Mouse (Mus musculus) left cerebral cortex, postnatal 4 days (tissue): Measurements from ENCODE around the gene Fas. TPM values are rescaled to one million over a fixed set of nuclear protein-coding genes. Genes with fewer than 3 reads are reported as not detected.
A peak's percentile ranks its signal among the peaks of the same experiment; 100 is the strongest.

Source experiments
- DNase-seq: peaks from one replicate; pipeline ENCODE4 v3.0.0-alpha.2; 2022
- intact Hi-C: fragments of 180-260 bp; cut with DNase I; formaldehyde crosslinking; loops from one replicate; pipeline ENCODE4 v1.15.1; 2025
- total RNA-seq, 2 experiments: library from RNA; stranded (reverse); gene quantifications; 2 replicates each; pipeline ENCODE4 v1.2.3; 2021

The Fas gene
- total RNA-seq, result 1 to 10 TPM in 1 of 2 experiments, not detected in 1; 1.2 TPM

GRCm38 (mm10) chr19:34289948-34290789 lies at the start of gene Fas:
TSS of gene Fas (plus strand) at chr19:34290666.
- peak; percentile 47 for DNase-seq
- intact Hi-C loops, result no loop called here

DNA sequence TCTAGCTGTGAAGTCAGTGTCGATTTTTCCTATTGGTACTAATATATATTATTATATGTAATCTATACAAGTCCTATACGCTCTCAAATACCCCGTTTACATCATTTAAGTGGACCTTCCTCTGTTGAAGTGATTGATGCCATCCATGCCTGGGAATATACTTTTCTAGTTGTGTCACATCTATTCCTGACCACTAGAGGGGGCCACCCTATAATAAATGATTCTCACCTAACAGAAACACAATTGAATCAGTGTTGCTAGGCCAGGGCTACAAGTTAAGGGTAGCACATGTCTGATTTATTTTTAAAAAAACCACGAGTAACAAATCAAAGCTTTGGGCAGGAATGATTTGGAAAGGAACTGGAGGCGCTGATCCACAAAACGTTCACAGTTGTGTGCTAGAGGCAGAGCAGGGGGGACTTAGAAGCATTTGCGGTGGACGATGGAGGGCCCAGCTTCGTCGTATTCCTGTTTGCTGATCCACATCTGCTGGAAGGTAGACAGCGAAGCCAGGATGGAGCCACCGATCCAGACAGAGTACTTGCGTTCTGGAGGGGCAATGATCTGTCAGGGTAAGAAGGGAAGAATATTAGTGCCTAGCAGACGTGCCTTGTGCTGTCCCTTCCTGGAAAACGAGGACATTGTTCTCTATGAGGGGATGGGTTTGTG lies 49.1 kb upstream of the Fas start:
- intact Hi-C loops, result loop anchor here (5.0 to 10.0 kb wide), 3 partner anchors 93 to 421 kb away; partner anchors contain the start of gene Ifit2
- DNase-seq, result no peak

DNA sequence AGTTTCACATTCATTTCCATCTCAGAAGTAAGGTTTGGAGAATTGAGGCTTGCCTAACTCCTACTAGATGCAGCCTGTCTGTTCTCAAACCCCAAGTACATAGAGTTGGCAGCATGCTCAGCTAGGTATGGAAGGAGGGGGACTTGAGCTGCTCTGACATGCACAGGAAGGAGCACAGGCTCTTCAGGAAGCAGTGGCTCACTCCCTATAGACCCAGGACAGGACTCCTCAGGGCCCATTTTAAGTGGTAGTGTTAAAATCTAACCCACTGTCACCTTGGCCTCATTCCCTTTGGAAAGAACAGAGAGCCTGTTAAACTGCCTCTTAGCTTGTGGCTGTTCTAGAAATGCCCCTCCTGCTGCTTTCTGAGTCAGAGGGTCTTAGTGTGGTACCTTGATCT lies 47.5 kb upstream of the Fas start:
- no peak for DNase-seq
- intact Hi-C loops, result loop anchor here (5.0 to 10.0 kb wide), 3 partner anchors 92 to 419 kb away; partner anchors contain the start of gene Ifit2

GRCm38 (mm10) chr19:34244056-34244455 lies 46.4 kb upstream of the Fas start:
- peak; percentile 24 for DNase-seq
- intact Hi-C loops, result loop anchor here (5.0 to 10.0 kb wide), 3 partner anchors 91 to 418 kb away; partner anchors contain the start of gene Ifit2

DNA sequence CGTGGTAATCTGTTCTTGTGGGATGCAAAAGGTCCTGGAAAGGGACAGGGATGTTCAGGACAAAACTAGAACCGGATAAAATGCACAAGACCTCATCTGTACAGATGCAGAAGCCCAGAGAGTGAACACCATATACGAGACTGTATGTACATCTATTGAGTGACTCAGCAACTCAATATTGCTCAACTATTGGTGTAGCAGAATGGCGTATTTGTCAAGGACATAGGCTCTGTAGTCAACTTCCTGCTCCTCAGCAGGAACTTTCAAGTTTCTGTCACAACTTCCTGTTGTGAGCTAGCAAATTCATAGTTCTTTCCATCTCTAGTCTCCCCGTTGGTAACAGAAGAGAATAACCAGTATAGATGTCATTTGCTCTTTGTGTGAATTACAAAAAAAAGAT lies 41.9 kb upstream of the Fas start:
- DNase-seq, result no peak
- intact Hi-C loops, result loop anchor here (10.0 kb wide), 2 partner anchors 86 to 306 kb away; partner anchors contain the start of gene Ifit2

GRCm38 (mm10) chr19:34250621-34251020 lies 39.8 kb upstream of the Fas start:
- DNase-seq, result no peak
- intact Hi-C loops, result no loop called here

DNA sequence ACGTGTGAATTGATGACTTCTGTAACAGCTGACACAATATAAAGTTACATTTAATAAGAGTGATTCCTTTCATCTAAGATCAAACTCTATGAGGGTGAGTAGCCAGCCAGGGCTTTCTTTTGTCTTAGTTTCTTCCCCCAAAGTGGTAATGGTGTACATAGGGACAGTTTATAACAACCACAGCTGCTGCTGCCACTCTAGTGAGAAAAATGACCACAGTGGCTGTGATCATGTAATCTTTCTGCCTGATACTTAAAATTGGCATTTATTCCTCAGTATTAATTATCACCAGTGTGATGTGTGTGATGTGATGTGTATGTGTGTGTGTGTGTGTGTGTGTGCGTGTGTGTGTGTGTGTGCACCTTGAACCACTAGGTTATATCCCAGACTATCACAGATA lies 38.6 kb upstream of the Fas start:
- intact Hi-C loops, result no loop called here
- no peak for DNase-seq

DNA sequence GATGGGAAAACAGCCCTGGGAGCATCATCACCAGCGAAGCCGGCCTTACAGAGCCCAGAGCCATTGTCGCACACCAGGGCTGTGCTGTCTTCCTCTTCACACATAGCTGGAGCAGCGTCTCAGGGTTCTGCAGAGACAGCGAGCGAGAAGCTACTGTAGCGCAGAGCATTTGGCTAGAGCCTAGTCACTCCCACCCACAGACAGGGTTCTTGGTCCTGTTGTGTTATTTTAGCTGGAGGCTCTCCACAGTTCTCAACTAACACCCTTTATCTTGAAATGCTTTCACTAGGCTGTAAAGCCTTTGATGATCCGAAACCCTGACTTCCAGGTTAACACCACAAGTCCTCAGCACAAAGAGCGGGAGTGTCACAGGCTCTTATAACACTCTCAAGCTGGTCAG lies 38.0 kb upstream of the Fas start:
- no peak for DNase-seq
- intact Hi-C loops, result no loop called here

DNA sequence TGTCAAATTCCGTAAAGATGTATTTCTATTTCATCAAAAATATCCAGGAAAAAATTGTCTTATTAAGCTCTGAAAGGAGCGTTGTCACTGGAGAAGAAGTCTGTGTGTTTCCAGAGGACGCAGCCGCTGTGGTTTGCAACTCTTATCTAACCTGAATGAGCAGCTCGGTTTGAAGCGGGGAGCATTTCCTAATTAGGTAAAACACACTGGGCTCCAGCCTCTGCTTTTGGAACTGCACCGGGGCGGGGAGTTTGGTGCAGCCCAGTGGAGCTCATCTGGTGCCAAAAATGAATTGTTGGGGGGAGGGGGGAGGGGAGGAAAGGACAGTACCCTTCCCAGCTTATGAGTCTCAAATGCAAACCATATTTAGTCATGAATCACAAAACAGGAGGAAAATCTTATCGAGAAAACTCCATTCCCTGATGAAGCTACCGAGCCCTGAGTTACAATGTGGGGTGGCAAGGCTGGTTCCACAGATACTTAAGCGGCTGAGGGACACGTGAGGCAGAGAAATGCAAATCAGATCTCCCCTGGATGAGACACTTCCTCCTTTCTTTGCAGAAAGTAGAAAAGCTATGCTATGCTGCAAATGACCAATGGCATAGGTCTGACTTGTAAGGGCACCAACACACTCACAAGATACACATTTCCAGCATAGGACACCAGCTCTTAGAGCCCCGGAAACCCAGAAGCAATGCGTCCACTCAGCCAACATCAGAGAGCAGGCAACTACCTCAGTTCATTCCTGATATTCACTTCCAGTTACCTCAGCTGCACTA lies 36.2 kb upstream of the Fas start:
- intact Hi-C loops, result no loop called here
- DNase-seq, result no peak

DNA sequence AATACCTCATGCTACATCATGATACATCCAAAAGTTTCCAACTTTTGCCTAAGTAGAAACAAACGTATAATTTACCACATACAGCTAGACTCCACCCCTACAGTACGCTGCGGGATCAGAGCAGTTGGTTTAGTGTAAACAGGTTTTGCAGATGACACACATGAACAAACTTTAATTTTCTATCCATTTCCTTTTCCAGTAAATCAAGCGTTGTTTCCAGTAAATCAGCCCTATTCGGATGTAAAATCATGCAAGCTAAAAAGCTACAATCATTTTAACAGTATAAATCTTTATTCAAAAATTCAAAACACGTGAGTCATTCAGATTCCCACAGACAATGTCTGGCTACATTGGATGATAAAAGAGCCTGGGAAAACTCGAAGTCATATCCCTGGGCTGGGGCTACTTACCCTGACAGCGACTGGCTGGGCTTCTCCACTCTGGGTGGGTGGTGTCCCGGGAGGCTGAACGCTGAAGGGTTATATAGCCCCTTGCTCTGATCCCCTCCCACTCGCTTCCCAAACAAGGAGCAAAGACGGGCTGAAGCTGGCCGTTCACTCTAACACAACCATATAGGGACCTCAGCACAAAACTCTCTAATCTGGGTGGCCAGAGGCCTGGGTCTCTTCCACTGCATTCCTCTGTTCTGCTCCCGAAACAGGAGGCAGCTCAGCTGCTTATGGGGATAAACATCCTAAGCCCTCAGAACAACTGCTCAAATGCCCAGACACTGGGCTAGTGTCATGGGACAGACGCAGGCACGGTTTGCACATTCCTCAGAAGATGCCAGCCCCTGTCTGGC lies 35.4 kb upstream of the Fas start, which contains the start of gene Acta2:
TSS of gene Acta2 (minus strand) at position 711 of the 802 bp plus-strand sequence.
- no peak for DNase-seq
- intact Hi-C loops, result no loop called here

DNA sequence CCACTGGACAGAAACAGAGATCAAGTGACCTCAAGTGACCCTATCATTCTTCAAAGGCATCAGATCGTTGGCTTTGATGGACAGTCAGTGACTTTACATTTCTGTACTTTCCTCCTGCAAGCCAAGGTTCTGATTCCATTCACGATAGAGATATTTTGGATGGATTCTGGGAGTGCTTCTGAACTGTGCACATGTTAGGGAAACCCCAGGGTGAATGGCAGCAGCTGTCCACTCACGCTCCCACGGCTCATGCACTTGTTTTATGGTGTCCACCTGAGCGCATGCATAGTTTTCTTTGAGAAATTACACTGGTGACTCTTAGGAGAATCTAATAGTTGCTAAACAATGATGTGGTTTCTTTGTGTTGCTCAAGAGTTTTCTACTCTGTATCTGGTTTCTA lies 34.3 kb upstream of the Fas start:
- intact Hi-C loops, result no loop called here
- no peak for DNase-seq

DNA sequence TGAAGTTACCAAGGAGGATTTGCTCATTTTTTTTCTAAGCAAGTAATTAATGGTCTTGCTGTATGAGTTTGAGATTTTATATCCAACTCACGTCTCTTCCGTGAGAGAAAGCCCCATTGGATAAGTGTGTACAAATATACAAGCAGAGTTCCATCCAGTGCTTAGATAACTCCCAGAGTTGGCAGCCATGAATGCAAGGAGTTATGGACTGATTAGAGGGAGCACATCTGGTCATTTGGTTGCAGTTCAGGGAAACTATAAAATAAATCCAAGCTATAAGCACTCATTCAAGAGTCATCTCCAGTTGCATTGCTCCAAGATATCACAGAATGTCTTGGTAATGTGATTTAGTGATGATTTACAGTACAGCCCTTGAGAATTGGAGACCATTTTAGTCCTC lies 33.5 kb upstream of the Fas start:
- no peak for DNase-seq
- intact Hi-C loops, result no loop called here

GRCm38 (mm10) chr19:34262273-34262974 lies 28.0 kb upstream of the Fas start:
- intact Hi-C loops, result no loop called here
- no peak for DNase-seq

DNA sequence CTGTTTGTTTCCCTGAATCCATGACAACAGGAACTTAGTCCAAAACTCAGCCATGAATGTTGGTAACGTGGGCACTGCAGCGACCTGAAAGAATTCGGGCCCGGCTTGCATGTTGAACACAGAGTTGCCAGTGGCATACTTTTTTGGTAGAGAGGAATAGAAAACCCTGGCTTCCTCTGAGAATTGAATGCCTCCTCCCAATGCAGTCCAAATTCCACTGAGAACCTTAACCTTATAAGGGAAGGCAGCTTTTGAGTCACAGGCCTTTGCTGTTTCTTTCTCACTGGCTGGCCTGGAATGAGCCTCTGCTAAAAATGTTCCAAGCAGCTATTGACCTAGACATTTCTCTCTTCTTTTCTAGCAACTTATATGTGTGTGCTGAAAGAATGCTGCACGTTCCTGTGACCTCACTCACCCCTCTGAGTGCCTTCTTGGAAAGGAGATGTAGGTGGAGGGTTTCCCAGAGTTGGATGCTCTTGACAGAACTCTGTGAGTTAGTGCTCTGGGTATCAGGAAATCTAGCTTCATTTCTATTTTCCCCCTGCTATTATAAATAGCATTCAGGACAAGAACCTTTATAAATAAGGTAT lies 24.8 kb upstream of the Fas start:
- intact Hi-C loops, result no loop called here

GRCm38 (mm10) chr19:34268991-34269390 lies 21.5 kb upstream of the Fas start:
- intact Hi-C loops, result no loop called here
- DNase-seq, result no peak

More for the DNA sequence above, 24.8 kb upstream of the Fas start:
- DNase-seq, result no peak

DNA sequence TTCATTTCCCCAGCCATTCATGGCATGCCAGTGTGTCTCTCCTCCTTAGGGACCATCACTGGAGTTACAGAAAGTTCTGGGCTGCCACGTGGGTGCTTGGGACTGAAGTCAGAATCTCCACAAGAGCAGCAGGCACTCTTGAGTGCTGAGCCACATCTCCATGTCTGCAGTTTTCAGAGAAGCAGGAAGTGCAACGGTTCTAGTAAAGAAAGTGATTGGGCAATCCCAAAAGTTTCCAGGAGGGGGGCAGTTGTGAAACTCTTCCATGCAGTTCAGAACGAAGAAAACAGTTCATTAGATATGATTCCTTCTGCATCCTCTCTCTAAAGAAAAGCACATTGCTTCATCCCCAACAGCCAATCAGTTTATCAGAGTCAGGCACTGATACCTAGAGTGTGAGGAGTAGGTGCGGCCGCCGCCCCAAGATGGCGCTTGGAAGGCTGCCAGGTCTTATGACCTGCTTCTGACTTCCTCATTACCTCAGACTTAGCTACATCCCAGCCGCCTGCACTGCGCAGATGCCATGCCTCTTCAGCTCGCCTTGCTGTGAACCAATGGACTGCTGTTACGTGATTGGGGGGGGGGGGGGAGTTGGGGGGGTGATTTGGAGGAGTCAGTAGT lies 20.2 kb upstream of the Fas start:
- intact Hi-C loops, result no loop called here
- DNase-seq, result no peak

GRCm38 (mm10) chr19:34270824-34271464 lies 19.5 kb upstream of the Fas start:
- intact Hi-C loops, result no loop called here
- no peak for DNase-seq

DNA sequence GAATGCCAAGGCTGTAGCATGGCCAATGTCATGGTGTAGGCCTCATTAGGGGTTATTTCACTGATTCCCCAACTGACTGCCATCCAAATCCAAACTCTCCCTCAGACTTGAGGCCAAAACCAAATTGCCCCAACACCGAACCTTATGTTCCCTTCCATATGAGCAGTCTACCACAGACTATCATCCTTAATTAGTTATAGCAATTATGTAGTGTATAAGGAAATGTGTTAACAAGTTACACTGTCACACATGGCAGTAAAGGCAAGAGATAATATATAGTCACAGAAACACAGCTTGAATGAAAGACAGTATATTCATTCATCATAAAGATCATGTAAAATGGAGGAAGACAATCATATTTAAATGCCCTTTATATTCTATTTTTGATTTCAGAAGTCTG lies 17.4 kb upstream of the Fas start:
- DNase-seq, result no peak
- intact Hi-C loops, result no loop called here
